8 mouse cellular contexts compared by ENCODE assay signal in genomic region chr7:4865090-4865489, GRCm38 (mm10). TPM values are rescaled to one million over a fixed set of nuclear protein-coding genes. Genes with fewer than 3 reads are reported as not detected.
DNase-seq lines count a peak whose midpoint lies in the region; ATAC-seq and TF ChIP-seq lines count a peak whose summit lies in the region.

No protein-coding gene starts in this region.

- TF ChIP-seq CTCF in ES-Bruce4 (IDR thresholded peaks at IDR 0.05; ENCODE audit: low read depth, low read length) = peak; percentile 39

- no peak overlapping the region for H3K4me2 ChIP-seq in hindbrain, embryonic 11.5 days (replicated peaks; ENCODE audit: low read depth, low read length)
- peak overlapping the region; percentile 54 for H3K4me2 ChIP-seq in limb, embryonic 14.5 days (replicated peaks; ENCODE audit: low read depth, low read length, severe bottlenecking)
- peak overlapping the region; percentile 69 for H3K4me2 ChIP-seq in midbrain, embryonic 15.5 days

- 68% methylated on average over 5 of the region's 5 CpGs for WGBS in hindbrain, embryonic 11.5 days
- 67% methylated on average over 5 of the region's 5 CpGs for WGBS in limb, embryonic 14.5 days
- 50% methylated on average over 5 of the region's 5 CpGs for WGBS in midbrain, embryonic 15.5 days

- H3K27ac ChIP-seq in ES-Bruce4 (ENCODE audit: insufficient read depth, low read length) = no peak overlapping the region
- no peak overlapping the region for H3K27ac ChIP-seq in hindbrain, embryonic 11.5 days (ENCODE audit: low read depth, low read length)
- H3K27ac ChIP-seq in limb, embryonic 14.5 days (replicated peaks; ENCODE audit: low read depth, low read length) = no peak overlapping the region
- H3K27ac ChIP-seq in midbrain, embryonic 15.5 days = no peak overlapping the region

- H3K36me3 ChIP-seq in ES-Bruce4 (ENCODE audit: control insufficient read depth, insufficient read depth, low read length, poor library complexity, severe bottlenecking) = no peaks in the 10 kb centered on the region
- no peaks in the 10 kb centered on the region for H3K36me3 ChIP-seq in hindbrain, embryonic 11.5 days (ENCODE audit: control insufficient read depth, insufficient read depth, low read length)
- H3K36me3 ChIP-seq in limb, embryonic 14.5 days (ENCODE audit: control insufficient read depth, insufficient read depth, low read length) = no peaks in the 10 kb centered on the region
- H3K36me3 ChIP-seq in midbrain, embryonic 15.5 days (replicated peaks) = no peaks in the 10 kb centered on the region

- peak; percentile 59 for DNase-seq in cerebellum, adult 11-12 months
- DNase-seq in cerebellum, adult 11 months = no peak
- peak; percentile 41 for DNase-seq in embryo, embryonic 11 days
- peak; percentile 32 for DNase-seq in hindbrain, embryonic 11.5 days (ENCODE audit: low spot score)
- no peak for DNase-seq in limb, embryonic 14.5 days (ENCODE audit: low spot score)
- no peak for DNase-seq in urinary bladder, adult 18-20 months (ENCODE audit: low spot score in 2 of 2)

- peak overlapping the region; percentile 86 for H3K4me3 ChIP-seq in ES-Bruce4 (ENCODE audit: low read depth, low read length)
- H3K4me3 ChIP-seq in hindbrain, embryonic 11.5 days (ENCODE audit: low read depth, low read length) = peak overlapping the region; percentile 50; the same call in 1 of the 2 replicates
- H3K4me3 ChIP-seq in limb, embryonic 14.5 days (replicated peaks; ENCODE audit: low read length) = peak overlapping the region; percentile 53
- peak overlapping the region; percentile 57 for H3K4me3 ChIP-seq in midbrain, embryonic 15.5 days

- no peaks in the 10 kb centered on the region for H3K27me3 ChIP-seq in ES-Bruce4 (ENCODE audit: control insufficient read depth, insufficient read depth, low read length, poor library complexity, severe bottlenecking)
- no peaks in the 10 kb centered on the region for H3K27me3 ChIP-seq in hindbrain, embryonic 11.5 days (ENCODE audit: control insufficient read depth, insufficient read depth, low read length)
- H3K27me3 ChIP-seq in limb, embryonic 14.5 days (ENCODE audit: control insufficient read depth, insufficient read depth, low read length) = no peaks in the 10 kb centered on the region
- H3K27me3 ChIP-seq in midbrain, embryonic 15.5 days (replicated peaks) = no peaks in the 10 kb centered on the region

- H3K4me1 ChIP-seq in ES-Bruce4 (ENCODE audit: control insufficient read depth, insufficient read depth, low read length) = no peaks in the 10 kb centered on the region
- no peaks in the 10 kb centered on the region for H3K4me1 ChIP-seq in hindbrain, embryonic 11.5 days (replicated peaks; ENCODE audit: control insufficient read depth, insufficient read depth, low read length)
- H3K4me1 ChIP-seq in limb, embryonic 14.5 days (ENCODE audit: control insufficient read depth, insufficient read depth, low read length) = no peaks in the 10 kb centered on the region
- H3K4me1 ChIP-seq in midbrain, embryonic 15.5 days = peaks cover 13% of the 10 kb centered on the region

- no peaks in the 10 kb centered on the region for H3K9me3 ChIP-seq in ES-Bruce4 (replicated peaks; ENCODE audit: control insufficient read depth, insufficient read depth, low read length, poor library complexity, severe bottlenecking)
- H3K9me3 ChIP-seq in hindbrain, embryonic 11.5 days (ENCODE audit: control insufficient read depth, low read length) = no peaks in the 10 kb centered on the region
- no peaks in the 10 kb centered on the region for H3K9me3 ChIP-seq in limb, embryonic 14.5 days (ENCODE audit: control insufficient read depth, low read length)
- no peaks in the 10 kb centered on the region for H3K9me3 ChIP-seq in midbrain, embryonic 15.5 days

- H3K9ac ChIP-seq in ES-Bruce4 (ENCODE audit: low read depth, poor library complexity, severe bottlenecking) = peak overlapping the region; percentile 65
- H3K9ac ChIP-seq in hindbrain, embryonic 11.5 days (ENCODE audit: low read depth, low read length) = no peak overlapping the region
- H3K9ac ChIP-seq in limb, embryonic 14.5 days (ENCODE audit: low read depth, low read length, severe bottlenecking) = no peak overlapping the region
- H3K9ac ChIP-seq in midbrain, embryonic 15.5 days = no peak overlapping the region

- TF ChIP-seq POLR2A in ES-Bruce4 (IDR thresholded peaks at IDR 0.05; ENCODE audit: insufficient read depth, low read length) = no peak
- TF ChIP-seq POLR2A in limb, embryonic 14.5 days (IDR thresholded peaks at IDR 0.05; ENCODE audit: borderline replicate concordance, extremely low read depth, insufficient read depth, insufficient read length) = no peak

- TF ChIP-seq EP300 in ES-Bruce4 (IDR thresholded peaks at IDR 0.05; ENCODE audit: insufficient read depth, low read depth, low read length) = no peak

- ATAC-seq in hindbrain, embryonic 11.5 days (ENCODE audit: low FRiP score) = 0 out of 2 replicates have a peak, but pooled peaks have one; percentile 13
- ATAC-seq in limb, embryonic 14.5 days (ENCODE audit: low FRiP score, low read depth) = no peak
- no peak for ATAC-seq in midbrain, embryonic 15.5 days (replicated peaks)

RNA-seq across cellular contexts. Expression of gene Isoc2b, which starts 5.0 kb away (rescaled TPM):
- 3.8 and 4.2 TPM in 2 replicates for polyA plus RNA-seq in ES-Bruce4 (2011; ENCODE audit: insufficient read depth, insufficient read length, low read depth, missing spikeins)
- 2.5 and 2.9 TPM in 2 replicates for polyA plus RNA-seq in hindbrain, embryonic 11.5 days (2014; fragmentation: Nextera tagmentation; extraction: Ambion mirVana)
- polyA plus RNA-seq in limb, embryonic 14.5 days (2012; rRNA removed) = 7.4 and 11.0 TPM in 2 replicates
- polyA plus RNA-seq in limb, embryonic 14.5 days (2014; fragmentation: Nextera tagmentation; extraction: Ambion mirVana) = 9.7 and 9.9 TPM in 2 replicates
- polyA plus RNA-seq in midbrain, embryonic 15.5 days (2015; fragmentation: Nextera tagmentation; extraction: Ambion mirVana) = 3.1 and 4.6 TPM in 2 replicates

RNA-seq across cellular contexts. Expression of gene Isoc2a, which starts 11.9 kb away (rescaled TPM):
- 3.3 and 4.3 TPM in 2 replicates for polyA plus RNA-seq in ES-Bruce4 (2011; ENCODE audit: insufficient read depth, insufficient read length, low read depth, missing spikeins)
- 1.1 TPM in 2 replicates for polyA plus RNA-seq in hindbrain, embryonic 11.5 days (2014; fragmentation: Nextera tagmentation; extraction: Ambion mirVana)
- 13.6 and 16.7 TPM in 2 replicates for polyA plus RNA-seq in limb, embryonic 14.5 days (2012; rRNA removed)
- 1.1 and 1.3 TPM in 2 replicates for polyA plus RNA-seq in limb, embryonic 14.5 days (2014; fragmentation: Nextera tagmentation; extraction: Ambion mirVana)
- polyA plus RNA-seq in midbrain, embryonic 15.5 days (2015; fragmentation: Nextera tagmentation; extraction: Ambion mirVana) = 0.54 and 0.57 TPM in 2 replicates

RNA-seq across cellular contexts. Expression of gene Shisa7, which starts 20.6 kb away (rescaled TPM):
- polyA plus RNA-seq in ES-Bruce4 (2011; ENCODE audit: insufficient read depth, insufficient read length, low read depth, missing spikeins) = 3.8 and 5.3 TPM in 2 replicates
- polyA plus RNA-seq in hindbrain, embryonic 11.5 days (2014; fragmentation: Nextera tagmentation; extraction: Ambion mirVana) = 2.9 and 4.1 TPM in 2 replicates
- 4.2 and 5.1 TPM in 2 replicates for polyA plus RNA-seq in limb, embryonic 14.5 days (2012; rRNA removed)
- polyA plus RNA-seq in limb, embryonic 14.5 days (2014; fragmentation: Nextera tagmentation; extraction: Ambion mirVana) = 0.43 and 0.54 TPM in 2 replicates
- polyA plus RNA-seq in midbrain, embryonic 15.5 days (2015; fragmentation: Nextera tagmentation; extraction: Ambion mirVana) = 15.3 and 16.6 TPM in 2 replicates

RNA-seq across cellular contexts. Expression of gene Gm36210, which starts 41.2 kb away (rescaled TPM):
- polyA plus RNA-seq in ES-Bruce4 (2011; ENCODE audit: insufficient read depth, insufficient read length, low read depth, missing spikeins) = 1.1 TPM in 2 replicates
- 0.11 TPM in 1 of 2 replicates, not detected in the other for polyA plus RNA-seq in hindbrain, embryonic 11.5 days (2014; fragmentation: Nextera tagmentation; extraction: Ambion mirVana)
- polyA plus RNA-seq in limb, embryonic 14.5 days (2012; rRNA removed) = 0.15 and 0.22 TPM in 2 replicates
- not detected in 2 replicates for polyA plus RNA-seq in limb, embryonic 14.5 days (2014; fragmentation: Nextera tagmentation; extraction: Ambion mirVana)
- 0.40 and 0.65 TPM in 2 replicates for polyA plus RNA-seq in midbrain, embryonic 15.5 days (2015; fragmentation: Nextera tagmentation; extraction: Ambion mirVana)

RNA-seq across cellular contexts. Expression of gene Zfp628, which starts 49.9 kb away (rescaled TPM):
- 5.0 and 5.4 TPM in 2 replicates for polyA plus RNA-seq in ES-Bruce4 (2011; ENCODE audit: insufficient read depth, insufficient read length, low read depth, missing spikeins)
- 4.0 and 4.2 TPM in 2 replicates for polyA plus RNA-seq in hindbrain, embryonic 11.5 days (2014; fragmentation: Nextera tagmentation; extraction: Ambion mirVana)
- polyA plus RNA-seq in limb, embryonic 14.5 days (2012; rRNA removed) = 13.4 and 22.3 TPM in 2 replicates
- 4.0 and 4.6 TPM in 2 replicates for polyA plus RNA-seq in limb, embryonic 14.5 days (2014; fragmentation: Nextera tagmentation; extraction: Ambion mirVana)
- polyA plus RNA-seq in midbrain, embryonic 15.5 days (2015; fragmentation: Nextera tagmentation; extraction: Ambion mirVana) = 4.5 and 4.6 TPM in 2 replicates

Comparison
In these comparisons a context has a peak if more than half of its experiments do, and no peak if none do; other contexts are left out.
1. DNase-seq: peak in cerebellum, adult 11-12 months (single experiment), embryo, embryonic 11 days (single experiment) and hindbrain, embryonic 11.5 days (single experiment); none in cerebellum, adult 11 months (single experiment), limb, embryonic 14.5 days (single experiment) and urinary bladder, adult 18-20 months (0 of 2).
2. Peak in every context shown above with its lines, with median percentiles within 50 percentile points of each other: H3K4me3 ChIP-seq.